Mouse (Mus musculus) CH12F3 (cell line): ENCODE data around the gene Rpl13a.

Experiments used
- in situ Hi-C: fragments of 300-500 bp; cut with MboI; formaldehyde crosslinking; loops from 2 replicates; pipeline ENCODE4 v1.14.3; 2020; ENCODE audit warnings: low sequenced_read_pairs

The Rpl13a gene

DNA sequence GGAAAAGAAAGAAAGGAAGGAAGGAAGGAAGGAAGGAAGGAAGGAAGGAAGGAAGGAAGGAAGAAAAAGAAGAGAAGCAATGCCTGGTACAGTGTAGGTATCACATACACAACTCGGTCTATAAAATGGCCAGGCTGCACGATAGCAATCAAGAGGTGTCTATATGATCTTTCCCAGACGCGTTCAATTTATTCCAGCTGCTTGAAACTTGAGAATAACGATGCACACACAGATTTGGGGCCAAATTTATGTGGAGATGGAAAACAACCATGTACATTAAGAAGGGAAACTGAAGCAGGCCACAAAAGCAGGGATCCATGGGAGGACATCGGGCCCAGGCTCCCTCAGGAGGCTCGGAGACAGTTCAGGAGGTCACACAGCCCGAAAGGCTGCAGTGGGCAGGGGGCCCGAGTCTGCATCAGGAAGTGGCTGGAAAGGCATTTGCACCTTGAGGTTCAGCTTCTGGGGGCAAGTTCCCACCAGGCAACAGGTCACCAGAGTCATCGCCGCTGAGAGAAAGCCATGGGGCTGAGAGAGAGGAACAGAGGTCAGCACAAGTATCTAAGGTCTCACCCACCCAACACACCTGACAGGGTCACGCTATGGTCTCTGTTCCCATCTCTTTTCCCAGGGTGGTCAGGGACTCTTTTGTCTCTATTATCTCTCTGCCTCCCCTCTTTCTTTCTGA is 35.6 kb downstream of the Rpl13a start:
- in situ Hi-C loops, result no loop called here

- in situ Hi-C loops, result no loop called here
These were observed 36.5 kb downstream of the Rpl13a start, which contains the start of gene Rcn3 for GRCm38 (mm10) chr7:45092048-45092447. Rcn3 (minus strand) TSS chr7:45092221.

DNA sequence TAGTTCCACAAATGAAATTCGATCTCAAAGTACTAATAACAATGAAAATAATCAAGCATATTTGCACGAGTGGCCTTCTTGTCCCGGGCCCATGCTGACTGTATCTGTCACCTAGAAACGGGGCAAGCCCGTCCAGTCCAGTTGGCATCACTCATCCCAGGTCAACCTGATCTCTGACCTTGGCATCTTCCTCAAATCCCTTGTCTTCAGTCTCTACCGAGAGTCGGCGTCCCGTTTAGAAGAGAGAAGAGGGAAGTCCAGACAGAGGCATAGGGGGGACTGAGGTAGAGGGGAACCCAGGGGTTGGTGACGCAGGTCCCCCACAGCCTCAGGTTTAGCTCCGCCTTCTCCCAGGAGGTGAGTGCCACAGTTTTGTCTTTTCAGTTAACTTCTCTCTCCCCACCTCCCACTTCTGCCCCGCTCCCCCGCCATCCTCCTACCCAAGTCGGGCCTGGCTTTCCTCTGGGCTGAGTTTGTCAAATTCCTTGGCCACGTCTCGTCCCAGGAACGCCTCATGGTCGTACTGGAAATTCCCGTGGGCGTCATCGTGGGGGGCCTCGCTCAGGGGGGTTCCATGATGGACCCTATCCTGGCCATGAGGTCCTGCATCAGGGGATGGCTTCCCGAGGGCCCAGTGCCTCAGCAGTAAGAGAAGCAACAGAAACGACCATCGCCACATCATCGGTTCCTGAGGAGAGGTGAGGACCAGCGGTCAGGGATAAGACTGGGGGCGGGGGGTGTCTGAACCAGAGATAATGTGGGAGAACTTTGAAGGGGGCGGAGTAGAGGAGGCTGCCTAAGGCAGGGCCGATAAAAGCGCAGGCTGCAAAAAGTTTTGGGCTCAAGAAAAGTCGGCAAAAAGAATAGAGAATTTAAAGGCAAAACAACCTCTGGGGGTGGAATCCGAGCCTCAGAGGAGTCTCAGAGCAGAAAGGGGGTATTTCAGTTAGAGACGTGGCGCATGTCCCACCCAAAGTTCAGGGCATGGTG is 37.3 kb downstream of the Rpl13a start:
- in situ Hi-C loops, result no loop called here

DNA sequence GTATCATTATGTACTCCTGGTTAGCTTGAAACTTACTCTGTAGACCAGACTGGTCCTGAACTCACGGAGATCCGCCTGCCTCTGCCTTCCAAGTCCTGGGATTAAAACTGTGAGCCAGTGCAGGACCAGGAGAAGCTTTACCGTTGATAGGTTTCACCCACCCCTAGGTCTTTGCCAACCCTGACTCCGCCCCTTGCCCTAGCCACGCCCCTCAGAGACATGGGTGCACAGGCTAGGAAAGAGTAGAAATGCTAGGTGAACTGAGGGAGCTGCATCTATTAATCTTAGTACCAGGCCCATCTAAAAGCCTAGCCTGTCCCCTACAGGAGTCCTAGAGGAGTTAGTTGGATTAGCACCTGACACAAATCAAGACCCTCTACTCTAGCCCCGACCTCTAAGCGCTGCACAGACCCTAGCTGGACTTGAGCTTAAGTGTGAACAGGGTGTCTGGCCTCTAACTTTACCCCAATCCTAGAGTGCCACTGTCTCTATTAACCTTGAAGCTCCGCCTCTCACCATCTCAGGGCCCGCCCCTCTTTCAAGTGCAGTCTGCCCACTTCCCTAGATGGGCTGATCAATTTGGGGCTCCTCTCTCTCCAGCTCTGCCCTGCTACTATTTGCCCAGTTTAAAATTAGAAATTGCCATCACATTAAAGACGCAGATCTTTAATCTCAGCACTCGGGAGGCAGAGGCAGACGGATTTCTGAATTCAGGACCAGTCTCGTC is 38.1 kb downstream of the Rpl13a start:
- in situ Hi-C loops, result no loop called here

DNA sequence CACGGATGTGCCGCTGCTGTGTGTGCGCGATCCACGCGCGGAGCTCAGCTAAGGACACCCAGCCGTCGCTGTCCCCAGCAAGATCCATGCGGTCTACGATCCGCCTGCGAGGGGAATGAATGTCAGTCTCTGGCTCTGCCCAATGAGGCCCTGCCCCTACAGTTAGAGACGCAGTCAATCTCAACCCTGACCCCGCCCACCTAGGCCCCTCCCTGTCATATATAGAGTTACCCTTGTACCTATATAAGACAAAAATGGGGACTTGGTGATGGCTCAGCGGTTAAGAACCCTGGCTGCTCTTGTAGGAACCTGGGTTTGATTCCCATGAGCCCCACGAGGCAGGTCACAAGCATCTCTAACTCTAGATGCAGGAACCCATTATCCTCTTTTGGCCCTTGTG is 40.0 kb downstream of the Rpl13a start:
- in situ Hi-C loops, result no loop called here

GRCm38 (mm10) chr7:45086084-45086483 is 42.5 kb downstream of the Rpl13a start:
- in situ Hi-C loops, result no loop called here

GRCm38 (mm10) chr7:45083300-45083890 is 45.2 kb downstream of the Rpl13a start:
- in situ Hi-C loops, result no loop called here

DNA sequence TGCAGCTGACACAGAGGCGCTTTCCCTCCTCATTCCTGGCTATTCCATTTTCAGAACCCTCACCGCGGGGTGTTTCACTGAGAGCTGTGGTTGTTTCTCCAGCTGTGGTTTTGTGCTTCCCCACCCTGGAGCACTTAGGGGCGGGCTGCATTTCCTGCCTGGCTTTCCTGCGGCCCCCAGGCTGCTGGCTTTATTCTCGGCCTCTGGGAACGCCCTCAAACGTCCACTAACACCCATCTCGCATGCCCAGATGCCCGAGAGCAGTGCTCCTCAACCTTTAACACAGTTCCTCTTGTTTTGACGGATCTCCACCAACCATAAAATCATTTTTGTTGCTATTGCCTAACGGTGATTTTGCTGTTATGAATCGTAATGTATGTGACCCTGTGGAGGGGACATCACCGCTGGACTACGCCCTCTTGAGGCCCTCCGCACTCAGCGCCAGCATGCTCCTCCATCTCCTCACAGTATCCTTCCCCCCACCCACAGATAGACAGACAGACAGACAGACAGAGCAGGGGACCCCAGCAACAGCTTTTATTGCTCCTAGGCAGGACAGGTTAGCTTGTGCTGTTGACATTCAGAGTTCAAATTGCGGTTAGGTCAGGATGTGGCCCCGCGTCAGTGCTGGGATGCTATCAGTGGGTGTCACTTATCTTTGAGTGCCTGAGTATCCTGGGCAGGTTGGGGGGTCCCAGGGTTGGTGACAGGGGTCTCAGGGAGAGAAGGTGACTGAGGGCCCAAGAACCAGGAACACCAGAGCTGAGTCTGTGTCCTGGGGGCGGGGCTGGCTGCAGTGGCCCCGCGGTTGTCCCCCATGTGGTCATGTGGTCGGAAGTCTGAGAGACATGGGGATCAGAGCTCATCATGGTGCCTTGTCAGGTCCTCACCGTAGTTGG is 45.9 kb downstream of the Rpl13a start:
- in situ Hi-C loops, result no loop called here

GRCm38 (mm10) chr7:45081016-45081415 is 47.5 kb downstream of the Rpl13a start:
- in situ Hi-C loops, result no loop called here

DNA sequence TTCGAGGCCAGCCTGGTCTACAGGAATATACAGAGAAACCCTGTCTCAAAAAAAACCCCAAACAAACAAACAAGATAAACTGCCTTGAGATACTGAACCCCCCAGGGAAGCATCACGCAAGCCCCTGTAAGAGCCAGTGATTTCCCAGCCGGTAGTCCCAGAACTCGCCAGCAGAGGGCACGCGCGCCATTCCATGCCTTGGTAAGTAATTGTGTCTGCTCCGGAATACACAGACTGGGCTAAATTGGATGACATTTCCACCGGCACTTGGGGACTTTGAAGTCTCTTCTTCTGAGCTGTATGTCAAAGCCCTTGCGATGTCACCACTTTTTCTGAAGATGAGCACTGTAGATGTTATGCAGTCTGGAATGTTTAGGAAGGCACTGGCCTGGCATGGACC is 48.7 kb downstream of the Rpl13a start:
- in situ Hi-C loops, result no loop called here

DNA sequence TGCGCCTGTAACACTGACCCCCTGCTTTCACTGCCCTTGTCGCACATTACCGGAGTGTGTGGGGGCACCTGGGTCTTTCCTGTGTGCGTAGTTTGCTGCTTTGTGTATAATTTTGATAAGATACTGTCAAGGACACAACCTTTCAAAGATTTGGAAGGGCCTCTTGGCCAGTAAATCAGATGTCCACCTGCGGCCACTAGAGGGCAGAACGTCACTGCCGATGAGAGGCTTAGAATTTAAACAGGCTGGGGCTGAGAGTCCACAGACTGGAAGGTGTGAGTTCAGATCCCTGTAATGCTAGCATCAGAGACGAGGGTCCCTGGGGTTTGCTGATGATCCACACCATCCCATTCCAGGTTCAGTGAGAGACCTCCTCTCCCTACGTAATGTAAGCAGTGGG is 50.0 kb downstream of the Rpl13a start:
- in situ Hi-C loops, result no loop called here

- in situ Hi-C loops, result no loop called here
These were observed 50.7 kb downstream of the Rpl13a start for GRCm38 (mm10) chr7:45077829-45078228.

- in situ Hi-C loops, result no loop called here
These were observed 51.2 kb downstream of the Rpl13a start for GRCm38 (mm10) chr7:45077322-45077721.

GRCm38 (mm10) chr7:45076501-45076900 is 52.1 kb downstream of the Rpl13a start:
- in situ Hi-C loops, result no loop called here
